Mouse (Mus musculus) adrenal gland (tissue): Measurements from ENCODE around the gene Fbxw19.
"Not testable (repeated sequence)": the region's sequence is repeated elsewhere in the genome, so short reads cannot be mapped to it uniquely, and the experiment has no call there.

Experiments
- intact Hi-C: fragments of 180-260 bp; cut with DNase I; formaldehyde crosslinking; loops from one replicate; pipeline ENCODE4 v1.15.1; 2025
- long read RNA-seq, 2 experiments: library from polyadenylated mRNA; unstranded; transcript quantifications; one replicate each; pipeline ENCODE4 v2.0.0; 2020; ENCODE audit warnings: borderline replicate concordance in 1 of 2; ENCODE audit not compliant: insufficient replicate concordance in 1 of 2

Gene Fbxw19
- long read RNA-seq, experiment 1: 0 reads
- long read RNA-seq, experiment 2: 0 reads

- intact Hi-C loops: not testable (repeated sequence)
Measured at GRCm38 (mm10) chr9:109495775-109496174, at the start of gene Fbxw19. Gene Fbxw19, minus strand, starts transcription at chr9:109495875.

GRCm38 (mm10) chr9:109523385-109524064 lies 27.9 kb upstream of the Fbxw19 start:
- intact Hi-C loops: no loop called here

- intact Hi-C loops: no loop called here
Measured at GRCm38 (mm10) chr9:109449040-109449439, 46.6 kb downstream of the Fbxw19 start, which contains the start of gene Fbxw16. Gene Fbxw16, minus strand, starts transcription at chr9:109449140.

DNA sequence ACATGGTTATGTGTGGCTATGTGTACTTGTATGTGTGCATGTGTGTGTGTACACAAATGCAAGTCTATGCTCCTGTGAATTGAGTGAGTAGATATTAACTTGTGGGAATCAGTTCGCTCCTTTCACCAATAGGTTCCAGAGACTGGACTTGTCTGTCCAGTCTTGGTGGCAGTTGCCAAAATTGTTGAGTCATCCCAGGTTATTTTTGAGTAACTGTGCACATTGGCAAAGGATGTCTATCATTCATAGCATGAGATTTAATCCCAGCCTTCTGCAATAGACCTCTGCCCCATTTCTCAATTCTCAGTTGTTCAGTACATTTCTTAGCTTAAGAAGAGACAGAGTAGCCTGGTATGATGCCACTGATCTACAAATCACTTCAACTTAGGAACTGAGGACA lies 62.7 kb downstream of the Fbxw19 start:
- intact Hi-C loops: no loop called here
